Mouse (Mus musculus) urinary bladder, adult 2 months (tissue): ENCODE measurements around the gene Fbxw14. TPM values are rescaled to one million over a fixed set of nuclear protein-coding genes. Genes with fewer than 3 reads are reported as not detected.
"Not testable (repeated sequence)": the region's sequence is repeated elsewhere in the genome, so short reads cannot be mapped to it uniquely, and the experiment has no call there.

Experiments
- DNase-seq: peaks from one replicate; pipeline ENCODE4 v3.0.0; 2022; ENCODE audit warnings: low spot score
- polyA plus RNA-seq: library from polyadenylated mRNA; depleted of rRNA; stranded (reverse); fragments of >200 nt; gene quantifications from 2 replicates; pipeline ENCODE4 v1.2.3, GENCODE M21; 2012; rRNA removed

Fbxw14 gene
- 0.07 and 0.09 TPM in 2 replicates for polyA plus RNA-seq

- DNase-seq = not testable (repeated sequence)
These were observed at the start of gene Fbxw14 for GRCm38 (mm10) chr9:109287576-109287975. Gene Fbxw14, minus strand, starts transcription at chr9:109287676.

- DNase-seq = no peak
These were observed 24.4 kb downstream of the Fbxw14 start for GRCm38 (mm10) chr9:109263041-109263440.

DNA sequence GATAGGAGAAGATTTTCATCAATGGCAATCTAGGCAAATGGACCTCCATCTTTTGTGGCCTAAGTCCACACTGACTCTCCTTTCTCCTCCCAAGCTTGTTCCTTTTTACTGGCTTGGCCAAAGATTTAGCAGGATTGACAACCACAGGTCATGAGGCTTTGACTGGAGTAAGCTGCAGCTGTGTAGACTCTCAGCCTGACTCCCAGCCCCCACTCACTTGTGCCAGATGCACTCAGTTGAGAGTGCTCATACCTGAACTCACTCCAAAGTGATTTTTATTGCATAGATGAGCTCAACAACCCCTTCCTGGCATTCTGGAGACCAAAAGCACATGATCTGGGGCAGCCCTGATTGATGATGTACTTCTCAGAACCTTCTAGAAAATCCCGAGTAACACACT, 52.8 kb downstream of the Fbxw14 start, which contains the start of gene Fbxw20:
Gene Fbxw20 (minus strand): TSS at position 101 of the 400 bp plus-strand sequence.
- DNase-seq = no peak

Other genes starting within 250 kb of the Fbxw14 start
- gene Shisa5, start 249.1 kb downstream of the Fbxw14 start, polyA plus RNA-seq = 201 and 202 TPM in 2 replicates
- 37.3 and 41.4 TPM in 2 replicates for gene Trex1, start 227.9 kb downstream of the Fbxw14 start, polyA plus RNA-seq
- gene Atrip, start 213.6 kb downstream of the Fbxw14 start, polyA plus RNA-seq = 17.1 and 17.6 TPM in 2 replicates
- gene Ccdc51, start 205.2 kb downstream of the Fbxw14 start, polyA plus RNA-seq = 10.9 and 14.0 TPM in 2 replicates
- 118 and 126 TPM in 2 replicates for gene Tma7, start 205.1 kb downstream of the Fbxw14 start, polyA plus RNA-seq
- gene Plxnb1, start 192.3 kb downstream of the Fbxw14 start, polyA plus RNA-seq = 19.9 and 26.2 TPM in 2 replicates
- gene Fbxw21, start 125.6 kb downstream of the Fbxw14 start, polyA plus RNA-seq = not detected in 2 replicates
- not detected in 2 replicates for gene Fbxw13, start 91.7 kb downstream of the Fbxw14 start, polyA plus RNA-seq
- 0.06 TPM in 1 of 2 replicates, not detected in the other for gene Fbxw20, start 52.9 kb downstream of the Fbxw14 start, polyA plus RNA-seq
- gene Fbxw28, start 52.0 kb upstream of the Fbxw14 start, polyA plus RNA-seq = 0.08 TPM in 1 of 2 replicates, not detected in the other
- 2.6 and 4.6 TPM in 2 replicates for gene Fbxw22, start 116.6 kb upstream of the Fbxw14 start, polyA plus RNA-seq
- 0.03 and 0.19 TPM in 2 replicates for gene Fbxw16, start 161.5 kb upstream of the Fbxw14 start, polyA plus RNA-seq
- 0.15 and 0.26 TPM in 2 replicates for gene Fbxw19, start 208.2 kb upstream of the Fbxw14 start, polyA plus RNA-seq